In genomic region chr11:35273416-35273815, GRCm38 (mm10) we compare ENCODE assay signal across 14 mouse cellular contexts.
DNase-seq lines count a peak whose midpoint lies in the region; ATAC-seq lines count a peak whose summit lies in the region.
"Had no signal": no experiment of that assay in that cellular context is flagged by ENCODE, and none has a peak within 500 bp of the region (broad histone marks: within the 10 kb centered on the region; RNA-seq: fewer than 3 reads in every experiment).

No protein-coding gene starts in this region.

- no peaks in the 10 kb centered on the region for H3K9me3 ChIP-seq in neural tube, embryonic 12.5 days
- no peaks in the 10 kb centered on the region for H3K9me3 ChIP-seq in kidney, embryonic 16.5 days (ENCODE audit: low read length)
- no peaks in the 10 kb centered on the region for H3K9me3 ChIP-seq in neural tube, embryonic 14.5 days (ENCODE audit: control insufficient read depth, low read length)
- H3K9me3 ChIP-seq: embryonic facial prominence, embryonic 12.5 days; heart, embryonic 13.5 days; neural tube, embryonic 13.5 days had no signal

- peaks cover 10% of the 10 kb centered on the region; the same call in 1 of the 2 replicates for H3K27me3 ChIP-seq in neural tube, embryonic 12.5 days (replicated peaks)
- H3K27me3 ChIP-seq in kidney, embryonic 16.5 days (ENCODE audit: insufficient read depth, low read length) = peaks cover 4% of the 10 kb centered on the region; the same call in 1 of the 2 replicates
- H3K27me3 ChIP-seq in neural tube, embryonic 14.5 days (ENCODE audit: control insufficient read depth, insufficient read depth, low read length) = peaks cover 5% of the 10 kb centered on the region; the same call in 1 of the 2 replicates
- H3K27me3 ChIP-seq: embryonic facial prominence, embryonic 12.5 days; heart, embryonic 13.5 days had no signal

- H3K4me3 ChIP-seq in neural tube, embryonic 12.5 days = no peak overlapping the region
- no peak overlapping the region for H3K4me3 ChIP-seq in kidney, embryonic 16.5 days (ENCODE audit: low read length)
- no peak overlapping the region for H3K4me3 ChIP-seq in neural tube, embryonic 14.5 days (ENCODE audit: low read depth, low read length)
- H3K4me3 ChIP-seq: embryonic facial prominence, embryonic 12.5 days; heart, embryonic 13.5 days; neural tube, embryonic 13.5 days had no signal

- no peak overlapping the region; the same call in 1 of the 2 replicates for H3K4me2 ChIP-seq in neural tube, embryonic 12.5 days (replicated peaks)
- H3K4me2 ChIP-seq in kidney, embryonic 16.5 days (replicated peaks; ENCODE audit: low read depth, low read length) = 0 out of 2 replicates have a peak overlapping the region, but pooled peaks have one; percentile 19
- H3K4me2 ChIP-seq in neural tube, embryonic 14.5 days (ENCODE audit: low read depth, low read length) = no peak overlapping the region
- H3K4me2 ChIP-seq: embryonic facial prominence, embryonic 12.5 days; heart, embryonic 13.5 days; neural tube, embryonic 13.5 days had no signal

- ATAC-seq in neural tube, embryonic 12.5 days (ENCODE audit: low FRiP score, low read depth) = 0 out of 2 replicates have a peak, but pooled peaks have one; percentile 31
- ATAC-seq in kidney, embryonic 16.5 days (ENCODE audit: low FRiP score, low TSS enrichment) = 0 out of 2 replicates have a peak, but pooled peaks have one; percentile 13
- ATAC-seq in neural tube, embryonic 14.5 days (ENCODE audit: low read depth) = 0 out of 2 replicates have a peak, but pooled peaks have one; percentile 18
- ATAC-seq: forebrain, embryonic 16.5 days had no signal

- no peak overlapping the region for H3K9ac ChIP-seq in neural tube, embryonic 12.5 days
- H3K9ac ChIP-seq in kidney, embryonic 16.5 days (replicated peaks; ENCODE audit: low read length) = no peak overlapping the region
- H3K9ac ChIP-seq in neural tube, embryonic 14.5 days (replicated peaks; ENCODE audit: low read depth, low read length) = no peak overlapping the region
- H3K9ac ChIP-seq: embryonic facial prominence, embryonic 12.5 days; heart, embryonic 13.5 days; neural tube, embryonic 13.5 days had no signal

- no peaks in the 10 kb centered on the region for H3K36me3 ChIP-seq in neural tube, embryonic 12.5 days
- H3K36me3 ChIP-seq in kidney, embryonic 16.5 days (ENCODE audit: insufficient read depth, low read length) = no peaks in the 10 kb centered on the region
- H3K36me3 ChIP-seq in neural tube, embryonic 14.5 days (ENCODE audit: control insufficient read depth, insufficient read depth, low read length) = no peaks in the 10 kb centered on the region
- H3K36me3 ChIP-seq: embryonic facial prominence, embryonic 12.5 days; G1E; heart, embryonic 13.5 days; neural tube, embryonic 13.5 days had no signal

- 9% methylated on average over 10 of the region's 10 CpGs for WGBS in neural tube, embryonic 12.5 days
- WGBS in kidney, embryonic 16.5 days = 8% methylated on average over 10 of the region's 10 CpGs
- WGBS in neural tube, embryonic 14.5 days = 5% methylated on average over 10 of the region's 10 CpGs

- no peak overlapping the region for H3K27ac ChIP-seq in neural tube, embryonic 12.5 days
- no peak overlapping the region for H3K27ac ChIP-seq in kidney, embryonic 16.5 days (ENCODE audit: low read length)
- H3K27ac ChIP-seq in neural tube, embryonic 14.5 days (ENCODE audit: low read depth, low read length) = no peak overlapping the region
- H3K27ac ChIP-seq: embryonic facial prominence, embryonic 12.5 days; heart, embryonic 13.5 days; neural tube, embryonic 13.5 days had no signal

- intact Hi-C loops in heart, postnatal 25 days (cut with DNase I) = no loop called here
- intact Hi-C loops in left cerebral cortex, postnatal 36 days (cut with DNase I) = no loop called here

- H3K4me1 ChIP-seq in neural tube, embryonic 12.5 days = peaks cover 33% of the 10 kb centered on the region
- H3K4me1 ChIP-seq in kidney, embryonic 16.5 days (ENCODE audit: insufficient read depth, low read length) = peaks cover 74% of the 10 kb centered on the region
- peaks cover 17% of the 10 kb centered on the region for H3K4me1 ChIP-seq in neural tube, embryonic 14.5 days (ENCODE audit: control insufficient read depth, insufficient read depth, low read length)

- DNase-seq in embryo, embryonic 10 days (ENCODE audit: low spot score) = peak; percentile 33
- no peak for DNase-seq in embryo, embryonic 9.5 days (ENCODE audit: extremely low spot score)
- no peak for DNase-seq in neural tube, embryonic 10.5 days (ENCODE audit: extremely low spot score, low spot score)
- DNase-seq in heart, postnatal 25 days (ENCODE audit: low spot score) = no peak
- no peak for DNase-seq in left cerebral cortex, postnatal 36 days (ENCODE audit: low spot score in 2 of 2)
- DNase-seq: cerebellum, adult 11 months had no signal
